Mouse (Mus musculus) embryonic facial prominence, embryonic 14.5 days (tissue): Measurements from ENCODE around the gene Rps27rt. TPM values are rescaled to one million over a fixed set of nuclear protein-coding genes. Genes with fewer than 3 reads are reported as not detected.

ENCODE experiments used
- ATAC-seq: fragments of 200-750 bp; cut with Nextera tagmentation; 2 replicates; pipeline ENCODE4 v1.8.0; 2017; ENCODE audit warnings: low read depth, moderate number of reproducible peaks, moderate TSS enrichment
- DNase-seq: peaks from one replicate; pipeline ENCODE4 v3.0.0-alpha.2; 2015; ENCODE audit warnings: low spot score
- H3K27ac ChIP-seq: fragments of 300-500 bp; sonication (generic); replicated peaks from 2 replicates; pipeline ENCODE4 v1.5.1; 2014; ENCODE audit warnings: low read depth, mild to moderate bottlenecking, low read length, moderate library complexity
- H3K27me3 ChIP-seq: fragments of 300-500 bp; sonication (generic); replicated peaks from 2 replicates; pipeline ENCODE4 v1.6.1; 2014; ENCODE audit warnings: low read length; ENCODE audit not compliant: control insufficient read depth, insufficient read depth
- H3K36me3 ChIP-seq: fragments of 300-500 bp; sonication (generic); 2 replicates; pipeline ENCODE4 v1.6.1; 2014; ENCODE audit warnings: low read length, mixed read lengths; ENCODE audit not compliant: control insufficient read depth, insufficient read depth
- H3K4me1 ChIP-seq: fragments of 300-500 bp; sonication (generic); 2 replicates; pipeline ENCODE4 v1.6.1; 2014; ENCODE audit warnings: antibody characterized with exemption, low read length; ENCODE audit not compliant: control insufficient read depth, insufficient read depth
- H3K4me2 ChIP-seq: fragments of 300-500 bp; sonication (generic); 2 replicates; pipeline ENCODE4 v1.6.1; 2014; ENCODE audit warnings: low read depth, mild to moderate bottlenecking, low read length, moderate library complexity, mixed read lengths
- H3K4me3 ChIP-seq: fragments of 300-500 bp; sonication (generic); 2 replicates; pipeline ENCODE4 v1.5.1; 2014; ENCODE audit warnings: low read depth, mild to moderate bottlenecking, low read length
- H3K9ac ChIP-seq: fragments of 300-500 bp; sonication (generic); 2 replicates; pipeline ENCODE4 v1.6.1; 2014; ENCODE audit warnings: low read depth, mild to moderate bottlenecking, low read length, moderate library complexity, mixed read lengths
- H3K9me3 ChIP-seq: fragments of 300-500 bp; sonication (generic); 2 replicates; pipeline ENCODE4 v1.6.1; 2016; ENCODE audit warnings: low read length; ENCODE audit not compliant: control insufficient read depth
- WGBS: fragments of 180-500 bp; shearing (Covaris S2); extraction: QIAGEN DNeasy Blood & Tissue Kit; methylation state at CpG from one replicate; pipeline ENCODE4 v1.1.7; 2014; 5-methylcytosine and 5-hydroxymethylcytosine counted together
- polyA plus RNA-seq: library from polyadenylated mRNA; unstranded; fragments of >200 nt; fragmentation: Nextera tagmentation; extraction: Ambion mirVana; gene quantifications from 2 replicates; pipeline ENCODE4 v1.2.1, GENCODE M21; 2014

Rps27rt gene
- polyA plus RNA-seq, 1 experiment from 2014 or later = 574 TPM

GRCm38 (mm10) chr9:114944642-114945041 lies 37.9 kb downstream of the Rps27rt start:
- Histone ChIP-seq H3K9ac (no peak overlapping the region), H3K4me2 (no peak overlapping the region), H3K4me3 (no peak overlapping the region), H3K36me3 (no peaks in the 10 kb centered on the region), H3K9me3 (no peaks in the 10 kb centered on the region), H3K27me3 (no peaks in the 10 kb centered on the region), H3K4me1 (peaks cover 6% of the 10 kb centered on the region; the same call in 1 of the 2 replicates), H3K27ac (no peak overlapping the region)
- DNase-seq (no peak), ATAC-seq (no peak)
- WGBS = 79% methylated on average over 3 of the region's 3 CpGs

GRCm38 (mm10) chr9:114936687-114937086 lies 45.9 kb downstream of the Rps27rt start:
- 82% methylated on average over 2 of the region's 2 CpGs for WGBS
- Histone ChIP-seq H3K27ac (no peak overlapping the region), H3K9ac (no peak overlapping the region), H3K4me3 (no peak overlapping the region), H3K4me2 (no peak overlapping the region), H3K36me3 (no peaks in the 10 kb centered on the region), H3K27me3 (no peaks in the 10 kb centered on the region), H3K9me3 (no peaks in the 10 kb centered on the region), H3K4me1 (peaks cover 11% of the 10 kb centered on the region)
- ATAC-seq = no peak
- DNase-seq = no peak

GRCm38 (mm10) chr9:114935321-114935720 lies 47.2 kb downstream of the Rps27rt start:
- H3K9me3 ChIP-seq = no peaks in the 10 kb centered on the region
- WGBS = 53% methylated on average over 4 of the region's 4 CpGs
- DNase-seq (no peak), ATAC-seq (no peak)
- no peak overlapping the region for H3K9ac ChIP-seq
- no peak overlapping the region for H3K4me3 ChIP-seq
- H3K4me1 ChIP-seq = peaks cover 11% of the 10 kb centered on the region
- no peaks in the 10 kb centered on the region for H3K36me3 ChIP-seq
- no peaks in the 10 kb centered on the region for H3K27me3 ChIP-seq
- no peak overlapping the region for H3K27ac ChIP-seq
- H3K4me2 ChIP-seq = no peak overlapping the region

GRCm38 (mm10) chr9:114934231-114934630 lies 48.3 kb downstream of the Rps27rt start:
- Histone ChIP-seq H3K4me1 (peaks cover 11% of the 10 kb centered on the region), H3K9me3 (no peaks in the 10 kb centered on the region), H3K9ac (0 out of 2 replicates have a peak overlapping the region, but pooled peaks have one; percentile 70), H3K27ac (peak overlapping the region; percentile 28; the same call in 1 of the 2 replicates), H3K4me2 (peak overlapping the region; percentile 92), H3K4me3 (peak overlapping the region; percentile 78), H3K27me3 (no peaks in the 10 kb centered on the region), H3K36me3 (no peaks in the 10 kb centered on the region)
- WGBS = 58% methylated on average over 11 of the region's 11 CpGs
- DNase-seq (no peak), ATAC-seq (no peak)

GRCm38 (mm10) chr9:114933723-114934171 lies 48.8 kb downstream of the Rps27rt start, which contains the start of gene Gpd1l:
Gene Gpd1l, minus strand, starts transcription at chr9:114933987.
- Histone ChIP-seq H3K27ac (peak within 1 kb of the TSS; percentile 28), H3K27me3 (no peaks in the 10 kb centered on the region), H3K9me3 (no peaks in the 10 kb centered on the region), H3K36me3 (no peaks in the 10 kb centered on the region), H3K4me3 (peak within 1 kb of the TSS; percentile 78), H3K4me1 (peaks cover 11% of the 10 kb centered on the region), H3K4me2 (peak within 1 kb of the TSS; percentile 92), H3K9ac (peak within 1 kb of the TSS; percentile 70)
- 0% methylated on average over 8 of the region's 30 CpGs for WGBS
- DNase-seq = peak; percentile 97
- peak; percentile 99 for ATAC-seq

GRCm38 (mm10) chr9:114933037-114933722 lies 49.4 kb downstream of the Rps27rt start:
- no peaks in the 10 kb centered on the region for H3K27me3 ChIP-seq
- ATAC-seq (peak; percentile 10; the same call in 1 of the 2 replicates), DNase-seq (peak; percentile 12)
- peak overlapping the region; percentile 92 for H3K4me2 ChIP-seq
- peak overlapping the region; percentile 70 for H3K9ac ChIP-seq
- H3K9me3 ChIP-seq = no peaks in the 10 kb centered on the region
- H3K36me3 ChIP-seq = no peaks in the 10 kb centered on the region
- peak overlapping the region; percentile 28 for H3K27ac ChIP-seq
- peaks cover 11% of the 10 kb centered on the region for H3K4me1 ChIP-seq
- H3K4me3 ChIP-seq = peak overlapping the region; percentile 78
- WGBS = under 1% methylated on average over 39 of the region's 50 CpGs

GRCm38 (mm10) chr9:114932607-114933006 lies 49.9 kb downstream of the Rps27rt start:
- WGBS = 20% methylated on average over 13 of the region's 13 CpGs
- ATAC-seq = no peak
- no peaks in the 10 kb centered on the region for H3K36me3 ChIP-seq
- H3K27ac ChIP-seq = no peak overlapping the region
- no peak for DNase-seq
- peak overlapping the region; percentile 78 for H3K4me3 ChIP-seq
- H3K4me1 ChIP-seq = peaks cover 11% of the 10 kb centered on the region
- no peaks in the 10 kb centered on the region for H3K9me3 ChIP-seq
- peak overlapping the region; percentile 70; the same call in 1 of the 2 replicates for H3K9ac ChIP-seq
- no peaks in the 10 kb centered on the region for H3K27me3 ChIP-seq
- peak overlapping the region; percentile 92 for H3K4me2 ChIP-seq
